In genomic region chr2:162866613-162867314, GRCm38 (mm10) we compare ENCODE assay signal across 10 mouse cellular contexts.
A peak's percentile ranks its signal among the peaks of the same experiment; 100 is the strongest.
DNase-seq lines count a peak whose midpoint lies in the region; ATAC-seq and TF ChIP-seq lines count a peak whose summit lies in the region.
"Had no signal": no experiment of that assay in that cellular context is flagged by ENCODE, and none has a peak within 500 bp of the region (broad histone marks: within the 10 kb centered on the region; RNA-seq: fewer than 3 reads in every experiment).

No protein-coding gene starts in this region.

- H3K4me1 ChIP-seq in intestine, embryonic 14.5 days (replicated peaks; ENCODE audit: control insufficient read depth, insufficient read depth, low read length) = no peaks in the 10 kb centered on the region
- no peaks in the 10 kb centered on the region for H3K4me1 ChIP-seq in intestine, postnatal 0 days (replicated peaks; ENCODE audit: control insufficient read depth, insufficient read depth, low read length)
- 0 out of 2 replicates have a peak, but pooled peaks cover 4% of the 10 kb centered on the region for H3K4me1 ChIP-seq in embryonic facial prominence, embryonic 12.5 days
- peaks cover 10% of the 10 kb centered on the region for H3K4me1 ChIP-seq in hindbrain, embryonic 10.5 days (replicated peaks)
- H3K4me1 ChIP-seq in midbrain, embryonic 14.5 days (ENCODE audit: control insufficient read depth, insufficient read depth, low read length) = peaks cover 11% of the 10 kb centered on the region; the same call in 1 of the 2 replicates

- H3K27me3 ChIP-seq in intestine, embryonic 14.5 days (replicated peaks; ENCODE audit: control insufficient read depth, insufficient read depth, low read length) = 0 out of 2 replicates have a peak, but pooled peaks cover 6% of the 10 kb centered on the region
- no peaks in the 10 kb centered on the region; the same call in 1 of the 2 replicates for H3K27me3 ChIP-seq in intestine, postnatal 0 days (replicated peaks; ENCODE audit: control insufficient read depth, insufficient read depth, low read length)
- H3K27me3 ChIP-seq in embryonic facial prominence, embryonic 12.5 days = 0 out of 2 replicates have a peak, but pooled peaks cover 4% of the 10 kb centered on the region
- H3K27me3 ChIP-seq in hindbrain, embryonic 10.5 days (ENCODE audit: insufficient read depth, poor library complexity, severe bottlenecking) = peaks cover 3% of the 10 kb centered on the region; the same call in 1 of the 2 replicates
- no peaks in the 10 kb centered on the region for H3K27me3 ChIP-seq in midbrain, embryonic 14.5 days (ENCODE audit: control insufficient read depth, insufficient read depth, low read length)

- no peak for TF ChIP-seq CTCF in intestine, postnatal 0 days (IDR thresholded peaks at IDR 0.05; ENCODE audit: low read depth)

- H3K9me3 ChIP-seq in intestine, embryonic 14.5 days (ENCODE audit: control insufficient read depth, low read length) = no peaks in the 10 kb centered on the region
- H3K9me3 ChIP-seq in intestine, postnatal 0 days (ENCODE audit: control insufficient read depth) = no peaks in the 10 kb centered on the region
- no peaks in the 10 kb centered on the region for H3K9me3 ChIP-seq in embryonic facial prominence, embryonic 12.5 days
- H3K9me3 ChIP-seq in hindbrain, embryonic 10.5 days = no peaks in the 10 kb centered on the region
- H3K9me3 ChIP-seq in midbrain, embryonic 14.5 days (ENCODE audit: control insufficient read depth, low read length) = no peaks in the 10 kb centered on the region

- no peak for DNase-seq in intestine, embryonic 14.5 days (ENCODE audit: low spot score)
- no peak for DNase-seq in hindbrain, embryonic 10.5 days (ENCODE audit: low spot score)
- peak; percentile 48 for DNase-seq in midbrain, embryonic 14.5 days
- DNase-seq in MN1 (ENCODE audit: low spot score) = no peak
- DNase-seq in thymus, postnatal 10 days (ENCODE audit: low spot score in 2 of 2) = no peak
- DNase-seq in thymus, adult 18-20 months = no peak
- DNase-seq: adrenal gland, postnatal 36 days; liver had no signal

- H3K4me2 ChIP-seq in intestine, embryonic 14.5 days (ENCODE audit: low read length) = peak overlapping the region; percentile 57
- no peak overlapping the region for H3K4me2 ChIP-seq in intestine, postnatal 0 days (replicated peaks; ENCODE audit: low read depth)
- H3K4me2 ChIP-seq in embryonic facial prominence, embryonic 12.5 days (replicated peaks) = peak overlapping the region; percentile 52
- H3K4me2 ChIP-seq in midbrain, embryonic 14.5 days (ENCODE audit: low read length) = peak overlapping the region; percentile 58

- no peaks in the 10 kb centered on the region for H3K36me3 ChIP-seq in intestine, embryonic 14.5 days (ENCODE audit: control insufficient read depth, insufficient read depth, low read length)
- H3K36me3 ChIP-seq in intestine, postnatal 0 days (ENCODE audit: control insufficient read depth, insufficient read depth) = no peaks in the 10 kb centered on the region
- no peaks in the 10 kb centered on the region for H3K36me3 ChIP-seq in embryonic facial prominence, embryonic 12.5 days
- H3K36me3 ChIP-seq in hindbrain, embryonic 10.5 days = no peaks in the 10 kb centered on the region
- no peaks in the 10 kb centered on the region for H3K36me3 ChIP-seq in midbrain, embryonic 14.5 days (ENCODE audit: control insufficient read depth, insufficient read depth, low read length)

- ATAC-seq in intestine, embryonic 14.5 days (replicated peaks; ENCODE audit: low FRiP score, low TSS enrichment, low read depth) = no peak
- ATAC-seq in intestine, postnatal 0 days = no peak
- no peak for ATAC-seq in embryonic facial prominence, embryonic 12.5 days (ENCODE audit: insufficient number of reproducible peaks, insufficient read depth, low FRiP score, low TSS enrichment)
- no peak for ATAC-seq in midbrain, embryonic 14.5 days (ENCODE audit: low FRiP score, low TSS enrichment)

- WGBS in intestine, embryonic 14.5 days = 14% methylated on average over 11 of the region's 11 CpGs
- WGBS in intestine, postnatal 0 days = 22% methylated on average over 11 of the region's 11 CpGs
- WGBS in embryonic facial prominence, embryonic 12.5 days = 12% methylated on average over 11 of the region's 11 CpGs
- WGBS in hindbrain, embryonic 10.5 days = 16% methylated on average over 11 of the region's 11 CpGs
- WGBS in midbrain, embryonic 14.5 days = 7% methylated on average over 11 of the region's 11 CpGs

- no peak overlapping the region for H3K9ac ChIP-seq in intestine, embryonic 14.5 days (ENCODE audit: low read length)
- no peak overlapping the region for H3K9ac ChIP-seq in intestine, postnatal 0 days (ENCODE audit: low read depth, low read length)
- no peak overlapping the region for H3K9ac ChIP-seq in embryonic facial prominence, embryonic 12.5 days
- H3K9ac ChIP-seq in midbrain, embryonic 14.5 days (replicated peaks; ENCODE audit: low read length) = no peak overlapping the region

- no peak overlapping the region for H3K27ac ChIP-seq in intestine, embryonic 14.5 days (ENCODE audit: low read depth)
- no peak overlapping the region for H3K27ac ChIP-seq in intestine, postnatal 0 days (ENCODE audit: low read depth, low read length)
- no peak overlapping the region for H3K27ac ChIP-seq in embryonic facial prominence, embryonic 12.5 days
- no peak overlapping the region for H3K27ac ChIP-seq in hindbrain, embryonic 10.5 days
- H3K27ac ChIP-seq in midbrain, embryonic 14.5 days (replicated peaks; ENCODE audit: low read depth, low read length) = no peak overlapping the region

- H3K4me3 ChIP-seq in intestine, embryonic 14.5 days (ENCODE audit: low read depth, low read length) = peak overlapping the region; percentile 27; the same call in 1 of the 2 replicates
- no peak overlapping the region for H3K4me3 ChIP-seq in intestine, postnatal 0 days (ENCODE audit: low read depth, low read length)
- peak overlapping the region; percentile 15 for H3K4me3 ChIP-seq in embryonic facial prominence, embryonic 12.5 days
- H3K4me3 ChIP-seq in hindbrain, embryonic 10.5 days = peak overlapping the region; percentile 53
- H3K4me3 ChIP-seq in midbrain, embryonic 14.5 days (replicated peaks; ENCODE audit: low read depth, low read length) = peak overlapping the region; percentile 26; the same call in 1 of the 2 replicates
